In the genomic region with DNA sequence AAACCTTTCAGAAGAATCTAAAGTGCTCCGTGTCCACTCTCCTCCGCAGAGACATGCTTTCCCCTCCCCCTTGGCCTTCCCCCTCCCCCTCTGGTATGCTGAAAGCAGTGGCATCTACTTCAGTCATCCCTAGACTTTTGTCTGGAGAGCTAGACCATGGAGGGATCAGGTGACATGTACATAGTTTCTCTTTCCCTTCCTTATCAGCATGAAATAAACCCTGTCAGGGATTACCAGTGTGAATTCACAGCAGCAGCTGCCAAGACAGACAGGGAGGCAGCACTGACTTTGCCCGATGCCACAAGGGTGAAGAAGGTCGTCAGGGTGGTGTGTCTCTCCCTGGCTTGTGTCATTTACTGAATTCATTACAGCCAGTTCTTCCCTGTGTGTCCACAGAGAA, we compare ENCODE assay signal across 15 mouse cellular contexts.
DNase-seq lines count a peak whose midpoint lies in the region; ATAC-seq and TF ChIP-seq lines count a peak whose summit lies in the region.
"Had no signal": no experiment of that assay in that cellular context is flagged by ENCODE, and none has a peak within 500 bp of the region (broad histone marks: within the 10 kb centered on the region; RNA-seq: fewer than 3 reads in every experiment).

No protein-coding gene starts in this region.

- peak; percentile 69 for ATAC-seq in kidney, embryonic 15.5 days (replicated peaks; ENCODE audit: low FRiP score)
- peak; percentile 69 for ATAC-seq in heart, postnatal 0 days (ENCODE audit: insufficient read depth, low read depth)
- ATAC-seq: forebrain, embryonic 15.5 days; inflammation-experienced regulatory T-cells, adult 6 months had no signal

- no peak overlapping the region for H3K4me2 ChIP-seq in kidney, embryonic 15.5 days
- H3K4me2 ChIP-seq in heart, postnatal 0 days (ENCODE audit: low read depth, low read length), result peak overlapping the region; percentile 37
- H3K4me2 ChIP-seq: forebrain, embryonic 15.5 days had no signal

- no peak for TF ChIP-seq CTCF in heart, postnatal 0 days (IDR thresholded peaks at IDR 0.05; ENCODE audit: low read depth)

- 31% methylated on average over 4 of the region's 4 CpGs for WGBS in kidney, embryonic 15.5 days
- WGBS in heart, postnatal 0 days, result 14% methylated on average over 4 of the region's 4 CpGs

- H3K9me3 ChIP-seq in kidney, embryonic 15.5 days (replicated peaks), result no peaks in the 10 kb centered on the region
- no peaks in the 10 kb centered on the region for H3K9me3 ChIP-seq in heart, postnatal 0 days (replicated peaks; ENCODE audit: control insufficient read depth, low read length)
- H3K9me3 ChIP-seq: forebrain, embryonic 15.5 days had no signal

- TF ChIP-seq EP300 in heart, postnatal 0 days (IDR thresholded peaks at IDR 0.05; ENCODE audit: low read depth), result no peak

- no peak for DNase-seq in kidney, adult 8-10 months
- peak; percentile 77 for DNase-seq in Muller cell, postnatal 12 days (ENCODE audit: inconsistent ontology term)
- peak; percentile 45 for DNase-seq in embryo, embryonic 11 days
- peak; percentile 56 for DNase-seq in heart, postnatal 0 days (ENCODE audit: low spot score)
- DNase-seq in thymus, postnatal 14 days, result no peak
- no peak for DNase-seq in layer of hippocampus, adult 9-10 months (ENCODE audit: low spot score)
- DNase-seq: cerebellum, postnatal 14 days; gastrocnemius, postnatal 14 days; lung, postnatal 4 days; thymus, postnatal 4 days had no signal

- H3K9ac ChIP-seq in kidney, embryonic 15.5 days, result no peak overlapping the region
- no peak overlapping the region for H3K9ac ChIP-seq in heart, postnatal 0 days (replicated peaks; ENCODE audit: low read depth, low read length)
- H3K9ac ChIP-seq: forebrain, embryonic 15.5 days; liver, embryonic 14.5 days had no signal

- H3K4me1 ChIP-seq in kidney, embryonic 15.5 days, result peaks cover 8% of the 10 kb centered on the region; the same call in 1 of the 2 replicates
- H3K4me1 ChIP-seq in heart, postnatal 0 days (ENCODE audit: control insufficient read depth, insufficient read depth), result 0 out of 2 replicates have a peak, but pooled peaks cover 3% of the 10 kb centered on the region
- H3K4me1 ChIP-seq: forebrain, embryonic 15.5 days had no signal

- H3K27ac ChIP-seq in kidney, embryonic 15.5 days, result no peak overlapping the region
- peak overlapping the region; percentile 46 for H3K27ac ChIP-seq in heart, postnatal 0 days (ENCODE audit: low read depth)
- H3K27ac ChIP-seq: forebrain, embryonic 15.5 days; liver, embryonic 14.5 days; stomach, postnatal 0 days had no signal

- H3K27me3 ChIP-seq in kidney, embryonic 15.5 days, result no peaks in the 10 kb centered on the region
- H3K27me3 ChIP-seq in heart, postnatal 0 days (ENCODE audit: control insufficient read depth, insufficient read depth, low read length), result no peaks in the 10 kb centered on the region
- H3K27me3 ChIP-seq: forebrain, embryonic 15.5 days had no signal

- H3K4me3 ChIP-seq in kidney, embryonic 15.5 days (replicated peaks), result no peak overlapping the region
- no peak overlapping the region for H3K4me3 ChIP-seq in heart, postnatal 0 days (ENCODE audit: low read depth, low read length)
- H3K4me3 ChIP-seq: forebrain, embryonic 15.5 days had no signal

- H3K36me3 ChIP-seq in kidney, embryonic 15.5 days, result no peaks in the 10 kb centered on the region
- H3K36me3 ChIP-seq in heart, postnatal 0 days (replicated peaks; ENCODE audit: control insufficient read depth, insufficient read depth, low read length), result no peaks in the 10 kb centered on the region
- H3K36me3 ChIP-seq: forebrain, embryonic 15.5 days had no signal

Comparison
In these comparisons a context has a peak if more than half of its experiments do, and no peak if none do; other contexts are left out.
1. DNase-seq: peak in Muller cell, postnatal 12 days (single experiment), embryo, embryonic 11 days (single experiment) and heart, postnatal 0 days (single experiment); none in kidney, adult 8-10 months (0 of 2), thymus, postnatal 14 days (single experiment) and layer of hippocampus, adult 9-10 months (single experiment).